Mouse (Mus musculus) midbrain, embryonic 11.5 days (tissue): Measurements from ENCODE around the gene Zbtb49. TPM values are rescaled to one million over a fixed set of nuclear protein-coding genes. Genes with fewer than 3 reads are reported as not detected.

Source experiments
- ATAC-seq: fragments of 200-750 bp; cut with Nextera tagmentation; 2 replicates; pipeline ENCODE4 v1.8.0; 2017; ENCODE audit warnings: moderate TSS enrichment, moderate library complexity; ENCODE audit not compliant: low FRiP score
- DNase-seq: peaks from one replicate; pipeline ENCODE4 v3.0.0; 2015; ENCODE audit warnings: low spot score; ENCODE audit errors: missing footprints
- H3K27ac ChIP-seq: fragments of 300-500 bp; sonication (generic); 2 replicates; pipeline ENCODE4 v1.5.1; 2014; ENCODE audit warnings: low read depth, low read length
- H3K27me3 ChIP-seq: fragments of 300-500 bp; sonication (generic); 2 replicates; pipeline ENCODE4 v1.6.1; 2014; ENCODE audit warnings: mild to moderate bottlenecking, low read length, moderate library complexity, mixed read lengths; ENCODE audit not compliant: control insufficient read depth, insufficient read depth
- H3K36me3 ChIP-seq: fragments of 300-500 bp; sonication (generic); 2 replicates; pipeline ENCODE4 v1.6.1; 2014; ENCODE audit warnings: mild to moderate bottlenecking, low read length, moderate library complexity, mixed read lengths; ENCODE audit not compliant: control insufficient read depth, insufficient read depth
- H3K4me1 ChIP-seq: fragments of 300-500 bp; sonication (generic); 2 replicates; pipeline ENCODE4 v1.6.1; 2014; ENCODE audit warnings: low read length; ENCODE audit not compliant: control insufficient read depth, insufficient read depth
- H3K4me2 ChIP-seq: fragments of 300-500 bp; sonication (generic); 2 replicates; pipeline ENCODE4 v1.6.1; 2014; ENCODE audit warnings: mild to moderate bottlenecking, moderate library complexity
- H3K4me3 ChIP-seq: fragments of 300-500 bp; sonication (generic); 2 replicates; pipeline ENCODE4 v1.5.1; 2014; ENCODE audit warnings: low read depth, low read length
- H3K9ac ChIP-seq: fragments of 300-500 bp; sonication (generic); 2 replicates; pipeline ENCODE4 v1.6.1; 2014; ENCODE audit warnings: low read length
- H3K9me3 ChIP-seq: fragments of 300-500 bp; sonication (generic); 2 replicates; pipeline ENCODE4 v1.6.1; 2016; ENCODE audit warnings: low read length; ENCODE audit not compliant: control insufficient read depth
- WGBS: fragments of 180-500 bp; shearing (Covaris S2); extraction: QIAGEN DNeasy Blood & Tissue Kit; methylation state at CpG from one replicate; pipeline ENCODE4 v1.1.7; 2014; 5-methylcytosine and 5-hydroxymethylcytosine counted together
- polyA plus RNA-seq: library from polyadenylated mRNA; unstranded; fragments of >200 nt; fragmentation: Nextera tagmentation; extraction: Ambion mirVana; gene quantifications from 2 replicates; pipeline ENCODE4 v1.2.1, GENCODE M21; 2014

Zbtb49 gene
- polyA plus RNA-seq, 1 experiment from 2014 or later: 17.8 TPM

GRCm38 (mm10) chr5:38152201-38153108, 67.8 kb downstream of the Zbtb49 start:
- 90% methylated on average over 10 of the region's 10 CpGs for WGBS
- H3K27ac ChIP-seq: no peak overlapping the region
- H3K9me3 ChIP-seq: no peaks in the 10 kb centered on the region; the same call in 1 of the 2 replicates
- peaks cover 43% of the 10 kb centered on the region for H3K36me3 ChIP-seq
- no peak overlapping the region for H3K9ac ChIP-seq
- H3K4me1 ChIP-seq: peaks cover 11% of the 10 kb centered on the region
- no peak overlapping the region for H3K4me3 ChIP-seq
- DNase-seq (peak; percentile 81), ATAC-seq (no peak)
- no peak overlapping the region for H3K4me2 ChIP-seq
- no peaks in the 10 kb centered on the region for H3K27me3 ChIP-seq

DNA sequence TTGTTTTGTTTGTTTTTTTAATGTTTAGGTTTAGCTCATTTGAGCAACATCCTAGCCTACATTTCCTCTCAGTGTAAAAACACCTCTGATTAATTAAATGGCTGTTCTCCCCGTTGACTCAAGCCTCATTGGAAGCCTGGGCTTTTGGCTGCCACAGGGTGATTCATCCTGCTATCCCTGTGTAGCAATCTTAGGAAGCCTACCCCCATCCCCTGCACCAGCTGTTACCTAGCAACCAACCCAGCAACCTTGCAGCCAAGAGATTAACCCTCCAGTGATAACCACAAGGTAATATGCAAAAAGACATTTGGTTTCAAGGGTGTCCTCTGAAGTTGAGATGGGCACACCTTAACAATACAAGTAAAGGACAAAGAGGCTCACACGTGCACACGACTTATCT, 69.0 kb downstream of the Zbtb49 start:
- peaks cover 39% of the 10 kb centered on the region for H3K36me3 ChIP-seq
- no peaks in the 10 kb centered on the region for H3K27me3 ChIP-seq
- DNase-seq (peak; percentile 79), ATAC-seq (no peak)
- H3K4me1 ChIP-seq: peaks cover 11% of the 10 kb centered on the region
- H3K4me3 ChIP-seq: no peak overlapping the region
- 49% methylated on average over 3 of the region's 3 CpGs for WGBS
- no peak overlapping the region for H3K9ac ChIP-seq
- no peak overlapping the region for H3K27ac ChIP-seq
- no peaks in the 10 kb centered on the region; the same call in 1 of the 2 replicates for H3K9me3 ChIP-seq
- H3K4me2 ChIP-seq: no peak overlapping the region

- Histone ChIP-seq H3K4me3 (no peak overlapping the region), H3K27me3 (no peaks in the 10 kb centered on the region), H3K27ac (no peak overlapping the region), H3K4me2 (no peak overlapping the region), H3K36me3 (peaks cover 35% of the 10 kb centered on the region; the same call in 1 of the 2 replicates), H3K4me1 (peaks cover 3% of the 10 kb centered on the region; the same call in 1 of the 2 replicates), H3K9me3 (no peaks in the 10 kb centered on the region), H3K9ac (no peak overlapping the region)
- no peak for ATAC-seq
- 91% methylated on average over 6 of the region's 6 CpGs for WGBS
- DNase-seq: peak; percentile 76
Measured at GRCm38 (mm10) chr5:38146524-38146923, 73.7 kb downstream of the Zbtb49 start.

DNA sequence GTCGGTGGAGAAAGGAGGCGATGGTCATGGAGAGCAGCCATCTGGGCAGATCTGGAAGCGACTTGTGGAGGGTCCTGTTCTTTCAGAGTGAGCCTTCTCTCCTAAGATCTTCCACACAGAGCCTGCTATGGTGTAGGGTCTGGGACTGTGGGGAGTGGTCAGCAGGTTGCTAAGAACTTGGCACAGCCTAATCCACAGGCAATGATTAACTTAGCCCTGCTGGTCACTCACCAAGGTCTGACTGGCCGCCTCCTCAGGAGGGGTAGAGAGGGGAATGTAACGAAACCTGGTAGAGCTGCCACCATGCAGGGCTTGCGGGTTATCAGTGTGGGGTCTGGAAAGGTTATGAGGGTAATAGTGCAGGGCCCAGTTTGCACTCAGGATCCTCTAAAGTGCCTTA, 79.4 kb downstream of the Zbtb49 start:
- H3K27ac ChIP-seq: no peak overlapping the region
- H3K4me1 ChIP-seq: no peaks in the 10 kb centered on the region
- ATAC-seq (no peak), DNase-seq (no peak)
- H3K27me3 ChIP-seq: no peaks in the 10 kb centered on the region
- no peak overlapping the region for H3K9ac ChIP-seq
- no peak overlapping the region for H3K4me2 ChIP-seq
- H3K9me3 ChIP-seq: no peaks in the 10 kb centered on the region
- no peak overlapping the region for H3K4me3 ChIP-seq
- peaks cover 34% of the 10 kb centered on the region for H3K36me3 ChIP-seq
- 91% methylated on average over 6 of the region's 6 CpGs for WGBS

Other genes with a start within 250 kb of the Zbtb49 start
- gene Stx18, start 181.7 kb downstream of the Zbtb49 start, polyA plus RNA-seq: 48.6 and 56.7 TPM in 2 replicates
- 76.7 and 77.4 TPM in 2 replicates for gene Nsg1, start 60.5 kb downstream of the Zbtb49 start, polyA plus RNA-seq
- gene Lyar, start within 50 bp of the Zbtb49 start, polyA plus RNA-seq: 129 and 143 TPM in 2 replicates
- 104 and 116 TPM in 2 replicates for gene Tmem128, start 39.7 kb upstream of the Zbtb49 start, polyA plus RNA-seq
- gene Otop1, start 55.5 kb upstream of the Zbtb49 start, polyA plus RNA-seq: 0.07 TPM in 1 of 2 replicates, not detected in the other
- gene Drd5, start 98.9 kb upstream of the Zbtb49 start, polyA plus RNA-seq: 0.11 TPM in 1 of 2 replicates, not detected in the other